Mouse (Mus musculus): ENCODE results near the gene Ralgps2. TPM values are rescaled to one million over a fixed set of nuclear protein-coding genes. Genes with fewer than 3 reads are reported as not detected.

The Ralgps2 gene
- polyA plus RNA-seq, 1 experiment from 2014 or later = 25.6 TPM

- TF ChIP-seq EP300 (IDR thresholded peaks at IDR 0.05; ENCODE audit: low read depth) (no peak), CTCF (IDR thresholded peaks at IDR 0.05; ENCODE audit: low read depth) (no peak)
- Histone ChIP-seq H3K9me3 (ENCODE audit: low read length) (no peaks in the 10 kb centered on the region), H3K27ac (ENCODE audit: low read depth) (no peak overlapping the region), H3K9ac (replicated peaks) (no peak overlapping the region), H3K4me2 (ENCODE audit: low read depth, low read length) (no peak overlapping the region), H3K4me1 (ENCODE audit: insufficient read depth) (0 out of 2 replicates have a peak, but pooled peaks cover 3% of the 10 kb centered on the region), H3K4me3 (ENCODE audit: low read depth, low read length) (no peak overlapping the region), H3K27me3 (ENCODE audit: insufficient read depth, low read length) (no peaks in the 10 kb centered on the region), H3K36me3 (replicated peaks; ENCODE audit: insufficient read depth, low read length) (peaks cover 6% of the 10 kb centered on the region; the same call in 1 of the 2 replicates)
- ATAC-seq (no peak), DNase-seq (no peak)
- 69% methylated on average over 2 of the region's 2 CpGs for WGBS (ENCODE audit: insufficient replicate concordance)
Measured at GRCm38 (mm10) chr1:156856666-156857065, 82.8 kb downstream of the Ralgps2 start.

GRCm38 (mm10) chr1:156854558-156854957, 84.9 kb downstream of the Ralgps2 start:
- H3K4me3 ChIP-seq (ENCODE audit: low read depth, low read length) = no peak overlapping the region
- no peaks in the 10 kb centered on the region for H3K27me3 ChIP-seq (ENCODE audit: insufficient read depth, low read length)
- no peak overlapping the region for H3K9ac ChIP-seq (replicated peaks)
- no peak for DNase-seq
- no peak overlapping the region for H3K27ac ChIP-seq (ENCODE audit: low read depth)
- ATAC-seq = no peak
- peaks cover 6% of the 10 kb centered on the region; the same call in 1 of the 2 replicates for H3K36me3 ChIP-seq (replicated peaks; ENCODE audit: insufficient read depth, low read length)
- TF ChIP-seq EP300 (IDR thresholded peaks at IDR 0.05; ENCODE audit: low read depth) = no peak
- no peak for TF ChIP-seq CTCF (IDR thresholded peaks at IDR 0.05; ENCODE audit: low read depth)
- no peaks in the 10 kb centered on the region for H3K9me3 ChIP-seq (ENCODE audit: low read length)
- 85% methylated on average over 4 of the region's 4 CpGs for WGBS (ENCODE audit: insufficient replicate concordance)
- H3K4me1 ChIP-seq (ENCODE audit: insufficient read depth) = 0 out of 2 replicates have a peak, but pooled peaks cover 3% of the 10 kb centered on the region
- no peak overlapping the region for H3K4me2 ChIP-seq (ENCODE audit: low read depth, low read length)

- no peak for DNase-seq
- no peaks in the 10 kb centered on the region for H3K9me3 ChIP-seq (ENCODE audit: low read length)
- TF ChIP-seq EP300 (IDR thresholded peaks at IDR 0.05; ENCODE audit: low read depth) (no peak), CTCF (IDR thresholded peaks at IDR 0.05; ENCODE audit: low read depth) (no peak)
- 85% methylated on average over 5 of the region's 5 CpGs for WGBS (ENCODE audit: insufficient replicate concordance)
- no peak for ATAC-seq
- no peak overlapping the region for H3K9ac ChIP-seq (replicated peaks)
- no peaks in the 10 kb centered on the region for H3K4me1 ChIP-seq (ENCODE audit: insufficient read depth)
- H3K27me3 ChIP-seq (ENCODE audit: insufficient read depth, low read length) = no peaks in the 10 kb centered on the region
- no peak overlapping the region for H3K27ac ChIP-seq (ENCODE audit: low read depth)
- H3K4me2 ChIP-seq (ENCODE audit: low read depth, low read length) = no peak overlapping the region
- H3K4me3 ChIP-seq (ENCODE audit: low read depth, low read length) = no peak overlapping the region
- peaks cover 6% of the 10 kb centered on the region; the same call in 1 of the 2 replicates for H3K36me3 ChIP-seq (replicated peaks; ENCODE audit: insufficient read depth, low read length)
Measured at GRCm38 (mm10) chr1:156852872-156853271, 86.6 kb downstream of the Ralgps2 start.

- no peak overlapping the region for H3K27ac ChIP-seq (ENCODE audit: low read depth)
- H3K9me3 ChIP-seq (ENCODE audit: low read length) = no peaks in the 10 kb centered on the region
- H3K9ac ChIP-seq (replicated peaks) = no peak overlapping the region
- ATAC-seq = no peak
- no peaks in the 10 kb centered on the region for H3K4me1 ChIP-seq (ENCODE audit: insufficient read depth)
- peaks cover 6% of the 10 kb centered on the region; the same call in 1 of the 2 replicates for H3K36me3 ChIP-seq (replicated peaks; ENCODE audit: insufficient read depth, low read length)
- H3K4me3 ChIP-seq (ENCODE audit: low read depth, low read length) = no peak overlapping the region
- TF ChIP-seq CTCF (IDR thresholded peaks at IDR 0.05; ENCODE audit: low read depth) = no peak
- no peak for TF ChIP-seq EP300 (IDR thresholded peaks at IDR 0.05; ENCODE audit: low read depth)
- H3K27me3 ChIP-seq (ENCODE audit: insufficient read depth, low read length) = no peaks in the 10 kb centered on the region
- DNase-seq = no peak
- no peak overlapping the region for H3K4me2 ChIP-seq (ENCODE audit: low read depth, low read length)
- 72% methylated on average over 9 of the region's 9 CpGs for WGBS (ENCODE audit: insufficient replicate concordance)
Measured at GRCm38 (mm10) chr1:156852409-156852808, 87.0 kb downstream of the Ralgps2 start.

- WGBS (ENCODE audit: insufficient replicate concordance) = 71% methylated on average over 4 of the region's 4 CpGs
- H3K27ac ChIP-seq (ENCODE audit: low read depth) = no peak overlapping the region
- no peak for TF ChIP-seq EP300 (IDR thresholded peaks at IDR 0.05; ENCODE audit: low read depth)
- TF ChIP-seq CTCF (IDR thresholded peaks at IDR 0.05; ENCODE audit: low read depth) = no peak
Measured at GRCm38 (mm10) chr1:156847098-156847497, 92.3 kb downstream of the Ralgps2 start.

GRCm38 (mm10) chr1:156841625-156842339, 97.6 kb downstream of the Ralgps2 start:
- TF ChIP-seq EP300 (IDR thresholded peaks at IDR 0.05; ENCODE audit: low read depth) (no peak), CTCF (IDR thresholded peaks at IDR 0.05; ENCODE audit: low read depth) (no peak)
- no peak for ATAC-seq
- no peaks in the 10 kb centered on the region for H3K9me3 ChIP-seq (ENCODE audit: low read length)
- H3K4me1 ChIP-seq (ENCODE audit: insufficient read depth) = no peaks in the 10 kb centered on the region
- H3K27me3 ChIP-seq (ENCODE audit: insufficient read depth, low read length) = no peaks in the 10 kb centered on the region
- DNase-seq = no peak
- H3K4me2 ChIP-seq (ENCODE audit: low read depth, low read length) = no peak overlapping the region
- 76% methylated on average over 11 of the region's 11 CpGs for WGBS (ENCODE audit: insufficient replicate concordance)
- no peak overlapping the region for H3K4me3 ChIP-seq (ENCODE audit: low read depth, low read length)
- H3K9ac ChIP-seq (replicated peaks) = no peak overlapping the region
- no peak overlapping the region for H3K27ac ChIP-seq (ENCODE audit: low read depth)
- no peaks in the 10 kb centered on the region for H3K36me3 ChIP-seq (replicated peaks; ENCODE audit: insufficient read depth, low read length)

More at GRCm38 (mm10) chr1:156847098-156847497, 92.3 kb downstream of the Ralgps2 start:
- H3K9ac ChIP-seq (replicated peaks) = no peak overlapping the region
- no peak overlapping the region for H3K4me3 ChIP-seq (ENCODE audit: low read depth, low read length)
- no peaks in the 10 kb centered on the region for H3K4me1 ChIP-seq (ENCODE audit: insufficient read depth)
- no peak overlapping the region for H3K4me2 ChIP-seq (ENCODE audit: low read depth, low read length)
- ATAC-seq = no peak
- no peak for DNase-seq
- no peaks in the 10 kb centered on the region for H3K27me3 ChIP-seq (ENCODE audit: insufficient read depth, low read length)
- no peaks in the 10 kb centered on the region for H3K9me3 ChIP-seq (ENCODE audit: low read length)
- no peaks in the 10 kb centered on the region for H3K36me3 ChIP-seq (replicated peaks; ENCODE audit: insufficient read depth, low read length)
